Mouse (Mus musculus) embryonic facial prominence, embryonic 11.5 days (tissue): ENCODE results near the gene Rpl11. TPM values are rescaled to one million over a fixed set of nuclear protein-coding genes. Genes with fewer than 3 reads are reported as not detected.

Source experiments
- ATAC-seq: fragments of 200-750 bp; cut with Nextera tagmentation; replicated peaks from 2 replicates; pipeline ENCODE4 v1.8.0; 2017; ENCODE audit warnings: low read depth; ENCODE audit not compliant: insufficient number of reproducible peaks, low FRiP score, low TSS enrichment
- DNase-seq: peaks from one replicate; pipeline ENCODE4 v3.0.0-alpha.2; 2015; ENCODE audit warnings: low spot score
- H3K27ac ChIP-seq: fragments of 300-500 bp; sonication (generic); replicated peaks from 2 replicates; pipeline ENCODE4 v1.5.1; 2014; ENCODE audit warnings: mild to moderate bottlenecking, low read depth, low read length, control low read depth
- H3K27me3 ChIP-seq: fragments of 300-500 bp; sonication (generic); 2 replicates; pipeline ENCODE4 v1.6.1; 2014; ENCODE audit warnings: mild to moderate bottlenecking, low read length, moderate library complexity, mixed read lengths; ENCODE audit not compliant: control insufficient read depth, insufficient read depth
- H3K36me3 ChIP-seq: fragments of 300-500 bp; sonication (generic); replicated peaks from 2 replicates; pipeline ENCODE4 v1.6.1; 2014; ENCODE audit warnings: low read depth, mild to moderate bottlenecking, low read length, moderate library complexity, mixed read lengths; ENCODE audit not compliant: control insufficient read depth, insufficient read depth
- H3K4me1 ChIP-seq: fragments of 300-500 bp; sonication (generic); 2 replicates; pipeline ENCODE4 v1.6.1; 2014; ENCODE audit warnings: low read length, mixed read lengths; ENCODE audit not compliant: control insufficient read depth, insufficient read depth
- H3K4me2 ChIP-seq: fragments of 300-500 bp; sonication (generic); 2 replicates; pipeline ENCODE4 v1.6.1; 2014; ENCODE audit warnings: low read depth, mild to moderate bottlenecking, control low read depth, low read length, moderate library complexity
- H3K4me3 ChIP-seq: fragments of 300-500 bp; sonication (generic); 2 replicates; pipeline ENCODE4 v1.5.1; 2014; ENCODE audit warnings: low read depth, low read length, control low read depth
- H3K9ac ChIP-seq: fragments of 300-500 bp; sonication (generic); replicated peaks from 2 replicates; pipeline ENCODE4 v1.6.1; 2014; ENCODE audit warnings: mild to moderate bottlenecking, control low read depth, low read length
- H3K9me3 ChIP-seq: fragments of 300-500 bp; sonication (generic); replicated peaks from 2 replicates; pipeline ENCODE4 v1.6.1; 2016; ENCODE audit warnings: mild to moderate bottlenecking, low read length, inconsistent platforms, mixed read lengths; ENCODE audit not compliant: control insufficient read depth
- WGBS: fragments of 180-500 bp; shearing (Covaris S2); extraction: QIAGEN DNeasy Blood & Tissue Kit; methylation state at CpG from one replicate; pipeline ENCODE4 v1.1.7; 2014; 5-methylcytosine and 5-hydroxymethylcytosine counted together
- polyA plus RNA-seq: library from polyadenylated mRNA; unstranded; fragments of >200 nt; fragmentation: Nextera tagmentation; extraction: Ambion mirVana; gene quantifications from 2 replicates; pipeline ENCODE4 v1.2.1, GENCODE M21; 2014

The Rpl11 gene
- polyA plus RNA-seq, 1 experiment from 2014 or later: 410 TPM

DNA sequence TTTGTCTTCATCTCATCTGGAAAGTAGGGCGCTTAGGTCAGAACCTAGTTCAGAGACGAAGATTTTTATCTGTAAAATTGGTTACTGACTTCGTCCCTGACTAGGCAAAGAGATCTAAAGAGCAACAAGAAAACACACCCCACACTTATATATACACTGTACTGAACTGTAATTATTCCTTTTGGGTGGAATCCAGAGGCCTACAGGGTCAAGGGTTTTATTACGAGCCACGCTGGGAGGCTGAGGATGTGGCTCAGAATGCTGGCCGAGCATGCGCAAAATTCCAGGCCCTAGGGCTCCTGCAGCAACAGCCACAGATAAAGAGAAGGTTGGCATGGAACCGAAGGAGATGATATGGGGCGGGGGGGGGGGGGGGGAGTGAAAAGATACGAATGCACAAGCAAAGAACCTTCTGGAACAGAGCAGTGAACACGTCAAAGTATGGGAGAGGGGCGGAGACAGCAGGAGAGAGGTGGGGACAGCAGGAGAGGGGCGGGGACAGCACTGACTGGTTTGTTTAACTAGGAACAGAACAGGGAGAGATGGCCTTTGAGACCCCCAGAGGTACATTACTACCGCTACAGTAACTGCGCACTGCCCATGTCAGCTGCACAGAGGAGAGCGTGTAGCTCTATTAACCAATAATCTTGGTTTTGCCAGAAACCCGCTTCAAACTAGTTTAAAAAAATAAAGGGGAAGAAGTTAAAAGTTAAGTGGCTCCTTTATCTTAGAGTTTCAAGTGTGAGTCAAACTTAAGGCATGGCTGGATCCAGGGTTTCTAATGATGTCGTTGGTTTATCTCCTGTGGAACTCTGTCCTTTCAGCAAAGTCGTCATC, 30.3 kb upstream of the Rpl11 start:
- 83% methylated on average over 18 of the region's 19 CpGs for WGBS

DNA sequence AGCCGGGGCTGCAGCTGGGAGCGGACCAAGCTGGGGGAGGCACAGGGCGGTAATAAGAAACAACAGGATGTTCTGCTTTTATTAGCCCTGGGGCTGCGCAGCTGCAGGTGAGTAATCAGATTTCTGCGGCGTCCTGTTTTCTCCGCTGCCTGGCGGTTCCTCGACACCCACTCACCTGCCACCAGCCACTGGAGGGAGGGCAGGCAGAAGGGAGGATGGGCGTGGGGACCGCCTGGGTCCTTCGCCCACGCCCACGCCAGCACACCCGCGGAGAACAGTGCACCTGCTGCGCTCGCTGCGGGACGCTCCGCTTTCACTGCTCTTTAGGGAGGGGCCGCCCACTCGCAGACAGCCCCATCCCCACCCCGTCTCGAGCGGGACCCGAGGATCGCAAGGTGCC, 28.5 kb upstream of the Rpl11 start:
- peaks cover 5% of the 10 kb centered on the region for H3K4me1 ChIP-seq
- peak overlapping the region; percentile 29 for H3K4me2 ChIP-seq
- 4% methylated on average over 28 of the region's 28 CpGs for WGBS
- no peaks in the 10 kb centered on the region for H3K36me3 ChIP-seq
- no peak; the same call in 1 of the 2 replicates for ATAC-seq
- H3K9me3 ChIP-seq: no peaks in the 10 kb centered on the region
- H3K9ac ChIP-seq: no peak overlapping the region
- peak; percentile 41 for DNase-seq
- no peak overlapping the region for H3K27ac ChIP-seq
- H3K27me3 ChIP-seq: peaks cover 16% of the 10 kb centered on the region
- 0 out of 2 replicates have a peak overlapping the region, but pooled peaks have one; percentile 9 for H3K4me3 ChIP-seq

More for the DNA sequence above, 30.3 kb upstream of the Rpl11 start:
- Histone ChIP-seq H3K9me3 (no peaks in the 10 kb centered on the region), H3K27ac (no peak overlapping the region), H3K36me3 (no peaks in the 10 kb centered on the region), H3K4me3 (no peak overlapping the region), H3K4me1 (peaks cover 5% of the 10 kb centered on the region), H3K9ac (no peak overlapping the region), H3K4me2 (no peak overlapping the region), H3K27me3 (peaks cover 16% of the 10 kb centered on the region)
- DNase-seq (no peak), ATAC-seq (no peak)

DNA sequence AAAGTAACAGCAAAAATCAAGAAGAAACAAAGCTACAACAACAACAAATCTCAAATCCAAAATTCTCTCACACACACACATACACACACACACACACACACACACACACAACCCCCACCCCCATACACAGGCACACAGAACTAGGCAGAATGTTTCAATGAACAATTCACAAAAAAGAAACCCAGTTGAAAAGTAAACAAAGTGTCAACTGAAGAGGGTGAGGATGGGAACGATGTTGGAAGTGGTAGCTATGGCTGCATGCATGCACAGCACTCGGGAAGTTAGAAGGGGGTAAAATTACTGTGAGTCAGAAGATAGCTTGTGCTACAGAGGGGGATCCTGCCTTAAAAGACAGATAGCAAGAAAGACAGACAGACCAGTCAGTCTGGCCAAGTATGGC, 25.4 kb upstream of the Rpl11 start:
- H3K4me3 ChIP-seq: no peak overlapping the region
- peaks cover 16% of the 10 kb centered on the region for H3K27me3 ChIP-seq
- no peaks in the 10 kb centered on the region for H3K9me3 ChIP-seq
- no peak overlapping the region for H3K27ac ChIP-seq
- DNase-seq (no peak), ATAC-seq (no peak)
- no peaks in the 10 kb centered on the region for H3K36me3 ChIP-seq
- 64% methylated on average over 2 of the region's 2 CpGs for WGBS
- H3K4me2 ChIP-seq: no peak overlapping the region
- peaks cover 5% of the 10 kb centered on the region for H3K4me1 ChIP-seq
- H3K9ac ChIP-seq: no peak overlapping the region

DNA sequence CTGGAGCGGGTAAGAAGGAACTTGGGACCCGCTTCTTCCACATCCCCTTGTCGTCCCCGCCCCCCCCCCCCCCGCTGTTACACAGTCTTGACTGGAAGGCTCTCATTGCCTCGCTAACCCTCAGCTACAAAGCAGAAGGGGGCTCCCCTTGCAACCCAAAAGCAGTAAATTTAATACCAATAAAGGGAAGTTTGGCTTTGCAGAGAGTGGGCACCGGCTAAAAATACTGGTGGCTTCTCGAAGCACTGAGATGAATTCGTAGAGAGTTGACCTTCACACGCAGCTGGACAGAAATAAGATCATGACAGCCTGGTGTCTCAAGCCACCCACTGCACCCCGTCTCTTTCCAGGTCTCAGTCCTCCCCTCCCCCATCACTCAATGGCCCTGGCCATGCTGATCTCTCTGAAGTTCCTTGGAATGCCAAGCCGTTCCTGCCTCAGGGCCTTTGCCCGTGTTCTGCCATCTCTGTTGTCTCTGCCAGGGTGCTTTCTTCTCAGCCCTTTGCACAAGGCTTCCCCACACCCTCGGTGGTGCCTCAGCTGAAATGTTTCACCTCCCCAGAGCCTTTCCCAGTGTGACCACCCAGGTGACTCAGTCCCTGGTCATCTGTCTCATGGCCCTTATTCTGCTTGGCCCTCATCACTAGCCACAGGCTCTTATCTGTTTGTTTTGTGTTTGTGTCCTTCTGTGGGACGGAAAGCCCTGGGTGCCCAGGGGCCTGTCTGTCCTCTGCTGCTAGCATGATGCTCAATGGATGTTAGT, 23.7 kb upstream of the Rpl11 start:
- H3K4me1 ChIP-seq: peaks cover 5% of the 10 kb centered on the region
- 64% methylated on average over 15 of the region's 15 CpGs for WGBS
- no peak overlapping the region for H3K4me2 ChIP-seq
- H3K36me3 ChIP-seq: no peaks in the 10 kb centered on the region
- ATAC-seq: no peak
- H3K9me3 ChIP-seq: no peaks in the 10 kb centered on the region
- peaks cover 11% of the 10 kb centered on the region for H3K27me3 ChIP-seq
- DNase-seq: no peak
- no peak overlapping the region for H3K9ac ChIP-seq
- H3K27ac ChIP-seq: no peak overlapping the region
- H3K4me3 ChIP-seq: no peak overlapping the region

DNA sequence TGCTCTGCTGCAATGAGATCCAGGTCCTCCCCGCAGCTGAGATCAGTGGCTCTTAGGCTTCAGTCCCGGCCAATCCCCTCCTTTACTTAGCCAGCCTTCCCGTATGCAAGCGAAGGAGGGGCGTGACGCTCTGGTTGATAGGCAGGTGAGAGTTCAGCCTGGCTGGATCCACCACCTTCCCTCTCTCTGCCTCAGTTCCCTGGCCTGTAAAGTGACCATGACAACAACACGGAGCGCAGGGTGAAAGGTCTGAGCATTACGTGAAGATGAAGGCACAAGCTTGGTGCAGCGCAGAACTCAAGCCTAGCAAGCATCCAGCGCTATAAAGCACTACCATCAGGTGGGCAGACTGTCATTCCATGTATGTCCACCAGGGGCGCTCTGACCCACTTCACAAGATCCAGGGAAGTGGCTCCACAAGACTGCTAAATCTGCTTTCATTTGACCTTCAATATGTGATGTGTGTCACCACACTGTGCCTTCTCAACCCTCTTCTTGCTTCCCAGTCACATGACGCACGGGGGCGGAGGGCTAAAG, 18.0 kb upstream of the Rpl11 start:
- Histone ChIP-seq H3K4me1 (peaks cover 3% of the 10 kb centered on the region; the same call in 1 of the 2 replicates), H3K27ac (no peak overlapping the region), H3K36me3 (no peaks in the 10 kb centered on the region), H3K9ac (no peak overlapping the region), H3K4me2 (peak overlapping the region; percentile 36), H3K9me3 (no peaks in the 10 kb centered on the region), H3K4me3 (no peak overlapping the region), H3K27me3 (no peaks in the 10 kb centered on the region)
- WGBS: 4% methylated on average over 15 of the region's 15 CpGs
- DNase-seq: peak; percentile 91
- peak; percentile 61 for ATAC-seq

DNA sequence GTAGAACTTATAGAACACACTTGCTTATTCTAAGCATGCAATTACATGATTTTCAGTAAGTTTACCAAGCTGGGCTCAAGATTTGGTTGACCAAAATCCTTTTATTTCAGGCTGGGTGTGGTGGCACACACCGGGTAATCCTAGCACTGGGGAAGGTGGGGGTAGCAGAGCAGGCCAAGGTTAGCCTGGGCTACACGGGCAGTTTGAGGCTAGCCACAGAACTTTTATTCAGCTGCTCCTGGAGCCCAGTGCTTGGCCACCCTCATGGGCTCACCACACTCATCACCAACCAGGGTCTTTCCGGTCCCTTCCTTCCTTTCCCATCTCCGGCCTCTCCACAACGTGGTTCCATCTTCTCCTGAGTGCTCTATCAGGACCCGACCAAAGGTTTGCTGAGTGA, 17.4 kb upstream of the Rpl11 start:
- no peak overlapping the region; the same call in 1 of the 2 replicates for H3K4me2 ChIP-seq
- no peak overlapping the region for H3K4me3 ChIP-seq
- H3K27ac ChIP-seq: no peak overlapping the region
- no peak overlapping the region for H3K9ac ChIP-seq
- H3K9me3 ChIP-seq: no peaks in the 10 kb centered on the region
- H3K4me1 ChIP-seq: peaks cover 3% of the 10 kb centered on the region; the same call in 1 of the 2 replicates
- 55% methylated on average over 6 of the region's 6 CpGs for WGBS
- DNase-seq: no peak
- H3K27me3 ChIP-seq: no peaks in the 10 kb centered on the region
- 0 out of 2 replicates have a peak, but pooled peaks have one; percentile 19 for ATAC-seq
- no peaks in the 10 kb centered on the region for H3K36me3 ChIP-seq

DNA sequence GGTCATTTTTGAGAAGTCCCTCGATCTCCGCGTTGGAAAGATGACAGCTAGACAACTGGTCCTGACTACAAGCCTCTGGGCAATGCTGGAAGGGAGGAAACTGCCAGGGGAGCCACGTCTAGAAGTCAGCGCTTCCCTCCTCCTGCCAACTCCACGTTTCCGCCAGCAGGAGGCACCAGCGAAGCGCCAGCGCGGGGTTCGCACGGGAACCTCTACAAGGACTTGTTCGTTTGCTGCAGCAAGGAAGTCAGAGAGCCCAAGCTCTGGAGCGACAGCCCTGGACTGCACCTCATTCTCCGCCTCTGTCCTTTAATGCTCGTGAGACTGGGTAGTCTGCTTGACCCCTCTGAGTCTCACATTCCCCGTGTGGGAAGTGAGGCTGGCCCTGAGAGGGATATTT, 16.7 kb upstream of the Rpl11 start:
- H3K27me3 ChIP-seq: no peaks in the 10 kb centered on the region
- H3K4me2 ChIP-seq: no peak overlapping the region
- peak overlapping the region; percentile 19; the same call in 1 of the 2 replicates for H3K9ac ChIP-seq
- H3K4me1 ChIP-seq: peaks cover 3% of the 10 kb centered on the region; the same call in 1 of the 2 replicates
- WGBS: 3% methylated on average over 18 of the region's 18 CpGs
- H3K27ac ChIP-seq: no peak overlapping the region
- DNase-seq (peak; percentile 87), ATAC-seq (peak; percentile 21; the same call in 1 of the 2 replicates)
- no peaks in the 10 kb centered on the region for H3K9me3 ChIP-seq
- no peaks in the 10 kb centered on the region for H3K36me3 ChIP-seq
- no peak overlapping the region for H3K4me3 ChIP-seq
